Mouse (Mus musculus): ENCODE results near the gene Sdf2.

DNA sequence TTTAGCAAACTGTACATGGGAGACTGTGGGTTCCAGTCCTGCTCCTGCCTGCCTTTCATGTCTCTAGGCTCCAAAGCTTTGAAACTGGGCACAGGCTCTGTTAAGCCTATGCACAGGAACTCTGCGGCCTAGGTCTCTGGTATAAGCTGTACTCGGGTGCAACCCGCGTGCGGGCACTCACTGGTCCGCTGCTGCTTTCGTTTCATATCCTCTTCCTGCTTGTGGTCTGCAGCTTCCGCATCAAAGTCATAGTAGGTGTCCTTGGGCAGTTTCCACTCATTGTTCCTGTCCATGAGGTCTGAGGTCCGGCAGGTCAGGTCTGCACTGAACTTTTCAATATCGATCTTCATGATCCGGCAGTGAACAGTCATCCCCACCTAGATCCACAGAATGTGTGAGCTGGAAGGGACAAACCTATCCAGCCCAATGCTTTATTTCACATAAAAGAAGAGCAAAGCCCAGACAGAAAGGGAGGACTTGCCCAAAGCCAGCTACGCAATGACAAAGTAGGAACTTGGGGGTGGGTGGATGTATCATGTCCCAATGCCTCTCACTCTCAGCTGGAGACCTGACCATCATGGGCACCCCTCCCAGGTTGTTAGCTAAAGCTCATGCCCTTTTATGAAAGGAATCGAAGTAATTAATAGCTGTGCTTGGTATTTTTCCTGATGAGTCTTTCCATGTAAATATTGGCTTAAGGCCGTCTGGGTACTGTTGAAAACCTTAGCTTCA, 32.3 kb upstream of the Sdf2 start:
- TF ChIP-seq ZNF384 (IDR thresholded peaks at IDR 0.05; ENCODE audit: low read depth, low read length) (no peak), TAL1 (IDR thresholded peaks at IDR 0.05; ENCODE audit: low read length) (no peak), CTCF (IDR thresholded peaks at IDR 0.05 in 2 of 3, conservative IDR thresholded peaks at IDR 0.05 in 1 of 3; ENCODE audit: control insufficient read depth in 1 of 3, insufficient read depth in 1 of 3, low read depth in 2 of 3, low read length in 3 of 3, poor library complexity in 1 of 3, severe bottlenecking in 1 of 3) (no peak), GATA1 (IDR thresholded peaks at IDR 0.05; ENCODE audit: low read depth, low read length) (no peak), POLR2A (IDR thresholded peaks at IDR 0.05; ENCODE audit: control insufficient read depth in 1 of 2, insufficient read depth in 1 of 2, low read depth in 1 of 2, low read length in 2 of 2, poor library complexity in 1 of 2) (no peak)
